Mouse (Mus musculus) lung, postnatal 0 days (tissue): ENCODE data around the gene Ptprq.

ENCODE experiments used
- CTCF ChIP-seq: IDR thresholded peaks from 2 replicates; pipeline ENCODE4 v1.5.1; 2016; ENCODE audit warnings: antibody characterized with exemption, mild to moderate bottlenecking
- EP300 ChIP-seq: IDR thresholded peaks from 2 replicates; pipeline ENCODE4 v1.6.1; 2016; ENCODE audit warnings: antibody characterized with exemption, mild to moderate bottlenecking, control low read depth

DNA sequence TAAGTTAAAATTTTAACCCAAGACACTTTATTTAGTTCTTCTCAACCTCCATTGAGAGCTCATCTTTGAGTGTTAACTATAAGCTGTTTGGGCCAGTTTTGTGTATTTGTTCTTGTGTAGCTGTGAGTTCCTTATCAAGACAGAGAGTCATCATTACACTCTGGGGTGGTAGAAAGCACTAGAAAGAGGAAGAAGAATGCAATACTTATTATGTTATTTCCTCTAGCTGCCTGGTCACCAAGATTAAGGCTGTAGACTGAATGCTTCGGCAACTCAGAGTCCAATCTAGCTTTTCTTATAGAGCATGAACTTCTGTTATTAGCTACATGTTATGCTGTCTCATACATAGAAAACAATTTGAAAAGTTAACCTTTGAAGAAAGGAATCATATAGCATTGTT, 223.4 kb downstream of the Ptprq start:
- TF ChIP-seq CTCF (no peak), EP300 (no peak)
